Mouse (Mus musculus) left cerebral cortex, postnatal 4 days (tissue): ENCODE measurements around the gene Iffo1. TPM values are rescaled to one million over a fixed set of nuclear protein-coding genes. Genes with fewer than 3 reads are reported as not detected.

Source experiments
- DNase-seq: peaks from one replicate; pipeline ENCODE4 v3.0.0-alpha.2; 2022
- intact Hi-C: fragments of 180-260 bp; cut with DNase I; formaldehyde crosslinking; loops from one replicate; pipeline ENCODE4 v1.15.1; 2025
- microRNA-seq: library from miRNA; unstranded; fragments of <30 nt; microRNA quantifications from one replicate; pipeline ENCODE4 v1.2.0, GENCODE M21; 2022
- total RNA-seq, 2 experiments: library from RNA; stranded (reverse); gene quantifications; 2 replicates each; pipeline ENCODE4 v1.2.3; 2021

The Iffo1 gene
- total RNA-seq, 2 experiments from 2014 or later, result 27.0 to 28.3 TPM

GRCm38 (mm10) chr6:125190816-125191215, 45.8 kb downstream of the Iffo1 start:
- intact Hi-C loops, result no loop called here
- no peak for DNase-seq

DNA sequence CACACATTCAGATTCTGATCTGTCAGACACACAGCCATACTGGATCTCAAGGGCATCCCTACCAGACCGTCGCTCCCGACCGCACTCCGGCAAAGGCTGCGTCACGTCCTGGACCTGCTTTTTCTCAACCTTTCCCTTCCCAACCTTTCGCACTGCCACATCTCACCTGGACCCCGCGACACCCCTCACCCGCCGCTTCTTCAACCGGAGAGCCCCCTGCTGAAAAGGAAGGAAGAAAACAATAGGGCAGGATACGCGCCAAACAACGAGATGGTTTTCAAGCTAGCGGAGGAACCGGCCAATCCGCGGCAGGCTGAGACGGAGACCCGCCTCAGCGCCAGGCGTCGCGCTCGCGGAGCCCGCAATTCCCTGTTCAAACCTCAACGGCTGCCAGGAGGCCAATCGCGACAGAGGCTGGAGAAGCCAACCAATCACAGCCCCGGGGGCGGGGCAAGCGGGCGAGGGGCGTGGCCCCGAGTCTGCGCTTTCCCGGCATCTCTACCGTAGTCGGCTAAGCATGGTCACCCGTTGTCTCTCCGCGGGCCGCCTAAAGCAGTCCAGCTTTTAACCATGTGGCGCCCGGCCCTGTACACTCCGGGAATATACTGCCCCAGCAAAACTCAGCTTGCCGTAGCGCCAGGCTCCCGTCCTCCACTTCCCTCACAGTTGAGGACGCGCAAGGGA, 46.4 kb downstream of the Iffo1 start, which contains the start of the genes Ncapd2 and Mrpl51:
Gene Ncapd2, minus strand, starts transcription at position 370 of the 684 bp plus-strand sequence.
Gene Mrpl51, plus strand, starts transcription at position 470 of the 684 bp plus-strand sequence.
- DNase-seq, result peak; percentile 99
- intact Hi-C loops, result no loop called here

- intact Hi-C loops, result no loop called here
- DNase-seq, result peak; percentile 95
Measured at GRCm38 (mm10) chr6:125192016-125192714, 47.1 kb downstream of the Iffo1 start.

- intact Hi-C loops, result no loop called here
- DNase-seq, result no peak
Measured at GRCm38 (mm10) chr6:125192841-125193240, 47.8 kb downstream of the Iffo1 start.

DNA sequence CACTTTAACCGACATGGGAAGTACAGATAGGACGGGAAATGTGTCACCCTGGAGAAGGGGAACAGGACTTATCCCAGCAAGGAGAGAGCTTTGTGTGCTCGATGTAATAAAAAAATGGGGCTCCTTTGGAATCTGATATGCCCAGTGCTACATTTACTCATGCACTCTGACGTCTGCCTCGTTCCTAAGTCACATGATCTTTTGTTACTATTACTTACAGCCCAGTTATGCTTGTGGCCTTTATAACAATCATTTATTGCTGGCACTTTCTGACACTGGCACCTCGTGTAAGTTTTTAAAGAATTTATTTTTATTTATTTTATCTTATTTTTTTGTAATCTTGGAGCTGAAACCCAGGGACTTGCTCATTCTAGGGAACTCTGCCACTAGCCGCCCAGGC, 48.3 kb downstream of the Iffo1 start:
- DNase-seq, result no peak
- intact Hi-C loops, result no loop called here

DNA sequence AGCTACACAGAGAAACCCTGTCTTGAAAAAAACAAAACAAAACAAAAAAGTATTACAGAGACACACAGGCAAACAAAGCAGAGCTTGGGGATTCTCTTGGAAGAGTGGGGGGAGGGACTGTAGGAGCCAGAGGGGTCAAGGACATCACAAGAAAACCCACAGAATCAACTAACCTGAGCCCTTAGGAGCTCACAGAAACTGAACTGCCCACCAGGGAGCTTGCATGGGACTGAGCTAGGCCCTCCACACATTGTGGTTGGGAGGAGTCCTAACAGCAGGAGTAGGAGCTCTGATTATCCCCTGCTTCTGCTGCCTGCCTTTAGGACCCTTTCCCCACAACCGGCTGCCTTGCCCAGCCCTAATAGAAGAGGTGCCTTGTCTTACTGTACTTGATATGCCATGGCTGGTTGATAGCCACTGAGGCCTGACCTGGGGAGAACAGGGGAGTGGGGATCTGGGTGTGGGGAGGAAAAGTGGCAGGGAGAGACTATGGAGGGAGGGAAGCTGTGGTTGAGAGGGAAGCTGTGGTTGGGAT, 50.6 kb downstream of the Iffo1 start:
- no peak for DNase-seq
- intact Hi-C loops, result no loop called here

DNA sequence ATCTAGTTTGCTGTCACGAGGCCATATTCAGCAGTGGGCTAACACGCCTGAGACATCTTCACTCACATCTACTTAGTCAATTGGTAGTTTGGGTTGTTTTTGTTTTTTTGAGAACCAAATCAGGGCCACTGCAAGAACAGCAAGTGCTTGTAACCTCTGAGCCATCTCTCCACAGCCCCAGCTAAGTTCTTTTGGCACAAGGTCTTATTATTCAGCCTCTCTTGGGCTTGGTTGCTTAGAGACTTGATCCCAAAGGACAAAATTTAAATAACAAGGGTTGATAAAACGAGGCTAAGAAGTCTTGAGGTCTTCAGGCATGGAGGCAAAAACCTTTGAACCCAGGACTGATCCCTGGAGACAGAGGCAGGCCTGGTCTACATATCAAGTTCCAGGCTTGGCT, 51.3 kb downstream of the Iffo1 start:
- DNase-seq, result no peak
- intact Hi-C loops, result no loop called here

DNA sequence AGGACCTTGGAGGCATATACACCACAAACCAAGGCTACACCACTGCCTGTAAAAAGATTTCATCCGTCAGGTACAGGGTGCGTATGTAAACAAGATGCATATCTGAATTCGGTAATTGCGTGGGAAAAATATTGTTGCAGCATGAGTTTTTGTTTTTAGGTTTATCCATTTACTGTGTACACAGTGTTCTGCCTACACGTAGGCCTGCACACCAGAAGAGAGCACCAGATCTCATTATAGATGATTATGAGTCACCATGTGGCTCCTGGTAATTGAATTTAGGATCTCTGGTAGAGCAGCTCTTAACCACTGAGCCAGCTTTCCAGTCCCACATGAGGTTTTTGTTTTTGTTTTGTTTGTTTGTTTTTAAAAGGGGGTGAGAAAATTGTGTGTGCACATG, 52.1 kb downstream of the Iffo1 start:
- intact Hi-C loops, result no loop called here
- DNase-seq, result no peak

DNA sequence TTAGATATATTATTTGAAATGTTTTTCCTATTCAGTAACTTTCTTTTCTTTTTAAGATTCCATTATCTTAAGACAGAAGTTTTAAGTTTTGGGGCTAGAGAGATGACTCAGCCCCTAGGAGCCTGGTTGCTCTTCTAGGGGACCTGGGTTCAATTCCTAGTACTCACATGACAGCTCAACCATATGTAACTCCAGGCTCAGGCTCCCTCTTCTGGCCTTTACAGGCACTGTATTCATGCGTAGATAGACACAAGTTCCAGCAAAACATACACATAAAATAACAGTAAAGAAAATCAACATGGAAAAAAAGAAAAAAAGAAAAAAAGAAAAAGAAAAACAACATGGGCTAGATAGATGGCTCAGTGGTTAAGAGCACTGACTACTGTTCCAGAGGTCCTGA, 65.4 kb downstream of the Iffo1 start:
- intact Hi-C loops, result no loop called here
- no peak for DNase-seq

Small RNA genes lying within 50 kb of the gene (microRNA-seq; reads per million reads assigned to microRNA genes)
- gene Mir3098, result not detected
- gene Mir7045, result not detected

Other genes starting within 250 kb of the Iffo1 start
- gene Lag3, start 233.5 kb upstream of the Iffo1 start, total RNA-seq, result 1 to 10 TPM; 1.7 to 2.3 TPM
- 1,000 to 10,000 TPM; 1,603 to 1,633 TPM for gene Ptms, start 225.1 kb upstream of the Iffo1 start, total RNA-seq
- 100 to 1,000 TPM; 467 to 469 TPM for gene Mlf2, start 213.9 kb upstream of the Iffo1 start, total RNA-seq
- 10 to 100 TPM; 67.8 to 72.6 TPM for gene Cops7a, start 179.7 kb upstream of the Iffo1 start, total RNA-seq
- gene Pianp, start 148.5 kb upstream of the Iffo1 start, total RNA-seq, result 10 to 100 TPM; 89.1 to 97.3 TPM
- gene Zfp384, start 136.1 kb upstream of the Iffo1 start, total RNA-seq, result 10 to 100 TPM; 51.8 to 56.1 TPM
- 10 to 100 TPM; 67.4 to 72.0 TPM for gene Ing4, start 105.5 kb upstream of the Iffo1 start, total RNA-seq
- gene Acrbp, start 95.6 kb upstream of the Iffo1 start, total RNA-seq, result 10 to 100 TPM; 11.7 to 13.0 TPM
- gene Lpar5, start 77.3 kb upstream of the Iffo1 start, total RNA-seq, result 1 to 10 TPM; 1.3 TPM
- 100 to 1,000 TPM; 173 to 175 TPM for gene Chd4, start 49.3 kb upstream of the Iffo1 start, total RNA-seq
- 10 to 100 TPM; 43.0 to 44.5 TPM for gene Nop2, start 13.3 kb upstream of the Iffo1 start, total RNA-seq
- gene Gapdh, start 21.2 kb downstream of the Iffo1 start, total RNA-seq, result 1,000 to 10,000 TPM; 1,244 to 1,314 TPM
- 10 to 100 TPM; 44.9 to 51.4 TPM for gene Ncapd2, start 46.5 kb downstream of the Iffo1 start, total RNA-seq
- 10 to 100 TPM; 67.7 to 72.7 TPM for gene Mrpl51, start 46.6 kb downstream of the Iffo1 start, total RNA-seq
- 10 to 100 TPM in 1 of 2 experiments, 1 to 10 TPM in 1; 7.0 to 10.2 TPM for gene Vamp1, start 70.3 kb downstream of the Iffo1 start, total RNA-seq
- gene Tapbpl, start 86.6 kb downstream of the Iffo1 start, total RNA-seq, result 1 to 10 TPM; 1.7 to 1.9 TPM
- not detected for gene Cd27, start 91.8 kb downstream of the Iffo1 start, total RNA-seq
- not detected for gene Tuba3a, start 140.8 kb downstream of the Iffo1 start, total RNA-seq
- gene Ltbr, start 168.6 kb downstream of the Iffo1 start, total RNA-seq, result 10 to 100 TPM in 1 of 2 experiments, 1 to 10 TPM in 1; 9.6 to 10.7 TPM
- gene Scnn1a, start 175.4 kb downstream of the Iffo1 start, total RNA-seq, result 1 to 10 TPM; 1.5 to 2.1 TPM
- 10 to 100 TPM; 11.2 to 12.0 TPM for gene Tnfrsf1a, start 204.1 kb downstream of the Iffo1 start, total RNA-seq
- gene Plekhg6, start 235.6 kb downstream of the Iffo1 start, total RNA-seq, result not detected